Mouse (Mus musculus) cerebellum, postnatal 4 days (tissue): ENCODE measurements around the gene Chic2.
A peak's percentile ranks its signal among the peaks of the same experiment; 100 is the strongest.

Experiments used
- DNase-seq, 2 experiments: peaks; one replicate each; pipeline ENCODE4 v3.0.0; 2022; ENCODE audit warnings: low spot score in 2 of 2, mixed read lengths in 1 of 2

The Chic2 gene

DNA sequence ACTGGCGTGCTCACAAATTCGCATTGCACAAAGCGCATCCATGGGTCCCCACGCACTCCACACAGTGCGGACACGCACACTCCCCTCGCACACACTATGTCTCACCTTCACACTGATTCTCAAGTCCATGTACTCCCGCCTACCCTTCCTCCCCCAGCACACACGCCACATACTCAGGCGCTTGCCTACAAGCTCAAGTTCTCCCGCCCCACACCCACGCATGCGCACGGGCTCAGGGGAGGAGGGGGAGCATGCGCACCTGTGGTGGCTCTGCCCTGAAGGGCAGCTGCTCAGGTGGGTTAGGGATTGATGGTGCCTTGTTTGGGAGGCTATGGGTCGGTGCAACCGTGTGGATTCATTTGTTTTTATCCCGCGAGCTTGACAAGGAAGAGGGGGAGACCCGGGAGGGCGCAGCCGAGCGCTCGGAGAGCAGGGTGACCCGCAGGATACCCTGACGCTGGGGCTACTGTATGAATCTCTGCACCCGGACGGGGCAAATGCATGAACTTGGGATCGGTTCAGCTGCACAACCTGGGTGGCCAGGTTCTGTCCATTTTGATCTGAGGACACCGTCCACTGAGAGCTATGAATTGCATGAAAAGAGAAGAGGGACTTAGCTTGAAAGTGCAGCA is 22.7 kb upstream of the Chic2 start:
- no peak for DNase-seq

- no peak for DNase-seq
Measured at GRCm38 (mm10) chr5:75066715-75067114, 22.1 kb upstream of the Chic2 start.

GRCm38 (mm10) chr5:75063177-75063576 is 18.6 kb upstream of the Chic2 start:
- DNase-seq, result no peak

DNA sequence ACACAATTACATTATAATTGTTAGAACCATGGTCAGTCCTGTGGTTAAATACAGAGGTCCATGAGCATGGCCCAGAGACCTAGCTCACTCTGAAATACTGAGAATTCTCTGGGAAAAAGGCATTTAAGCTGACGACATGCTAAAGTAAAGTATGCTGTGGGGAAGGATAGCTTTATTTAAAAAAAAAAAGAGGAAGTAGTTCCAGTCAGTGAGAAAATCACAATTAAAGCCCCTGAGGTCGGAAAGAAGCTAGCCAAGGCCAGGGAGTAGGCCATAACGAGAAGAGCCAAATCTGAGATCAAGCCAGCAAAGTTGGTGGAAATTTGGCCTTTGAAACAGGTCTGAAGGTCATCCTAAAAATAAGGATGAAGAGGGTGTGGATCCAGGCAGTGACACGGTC is 6.5 kb upstream of the Chic2 start:
- DNase-seq, result no peak

GRCm38 (mm10) chr5:75046681-75047321 is 2.2 kb upstream of the Chic2 start:
- no peak for DNase-seq

DNA sequence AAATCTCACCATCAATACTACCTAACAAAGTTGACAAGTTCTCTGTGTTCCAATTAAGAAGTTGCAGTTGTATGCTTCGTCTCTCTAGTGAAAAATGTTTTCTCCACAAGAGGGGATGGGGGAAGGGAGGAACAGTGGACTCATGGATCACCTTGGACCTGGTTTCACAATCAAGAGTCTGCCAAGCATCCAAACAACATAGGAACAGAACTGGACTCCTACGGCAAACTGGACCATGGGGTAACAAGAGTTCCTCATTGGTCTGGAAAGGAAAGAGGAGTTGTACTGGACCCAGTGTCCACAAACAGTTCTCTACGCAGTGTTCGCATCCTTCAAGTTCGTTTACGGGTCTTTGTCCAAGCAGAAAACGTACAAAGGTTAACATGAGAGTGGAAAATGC is 797 bp upstream of the Chic2 start:
- DNase-seq, result no peak

DNA sequence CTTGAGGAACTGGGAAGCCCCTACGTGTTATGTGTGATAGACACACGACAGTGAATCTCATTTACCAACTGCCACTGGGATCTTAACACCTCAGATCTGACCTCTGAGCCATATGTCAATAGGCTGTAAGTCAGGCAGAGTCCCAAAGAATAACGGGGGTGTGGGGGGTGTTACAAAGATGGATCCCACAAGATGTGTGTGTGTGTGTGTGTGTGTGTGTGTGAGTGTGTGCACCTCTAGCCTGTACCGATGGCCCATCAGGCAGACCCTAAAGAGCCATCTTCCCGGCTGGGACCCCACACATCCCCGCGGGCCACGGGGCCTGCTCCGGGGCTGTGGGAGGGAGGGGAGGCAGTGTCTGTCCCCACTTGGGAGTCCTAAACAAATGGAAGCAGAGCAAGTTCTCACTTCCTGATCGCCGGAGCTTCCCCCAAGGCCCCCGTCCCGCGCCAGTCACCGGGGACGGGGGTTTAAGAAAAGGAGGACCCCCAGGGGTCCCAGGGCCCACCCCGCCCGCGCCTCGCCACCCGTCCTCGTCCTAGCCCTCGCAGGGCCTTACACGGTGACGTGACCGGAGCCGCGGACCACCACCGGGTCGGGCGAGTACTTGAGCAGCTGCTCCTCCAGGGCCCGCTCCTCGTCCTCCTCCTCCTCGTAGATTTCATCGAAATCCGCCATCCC is 813 bp downstream of the Chic2 start:
- DNase-seq, result peak in 1 of 2 experiments; percentile 28

DNA sequence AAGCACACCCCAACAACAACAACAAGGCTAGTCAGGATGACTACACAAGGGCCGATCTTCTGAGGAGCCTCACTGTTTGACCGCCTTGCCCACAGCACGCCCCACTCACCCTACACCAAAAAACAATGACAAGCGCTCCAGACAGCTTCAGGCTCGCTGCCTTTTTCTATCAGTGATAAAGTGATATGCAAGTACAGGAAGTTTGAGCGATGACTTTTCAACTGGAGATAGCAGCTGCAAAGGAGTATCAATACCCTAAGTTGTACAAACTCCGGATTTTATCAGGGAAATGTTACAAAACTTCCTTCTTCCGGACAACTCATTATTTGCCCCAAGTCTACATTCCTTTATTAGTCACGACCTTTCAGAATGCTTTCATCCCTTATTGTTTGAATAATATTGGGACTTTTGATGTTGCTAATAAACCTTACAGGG is 1.5 kb downstream of the Chic2 start:
- DNase-seq, result no peak

DNA sequence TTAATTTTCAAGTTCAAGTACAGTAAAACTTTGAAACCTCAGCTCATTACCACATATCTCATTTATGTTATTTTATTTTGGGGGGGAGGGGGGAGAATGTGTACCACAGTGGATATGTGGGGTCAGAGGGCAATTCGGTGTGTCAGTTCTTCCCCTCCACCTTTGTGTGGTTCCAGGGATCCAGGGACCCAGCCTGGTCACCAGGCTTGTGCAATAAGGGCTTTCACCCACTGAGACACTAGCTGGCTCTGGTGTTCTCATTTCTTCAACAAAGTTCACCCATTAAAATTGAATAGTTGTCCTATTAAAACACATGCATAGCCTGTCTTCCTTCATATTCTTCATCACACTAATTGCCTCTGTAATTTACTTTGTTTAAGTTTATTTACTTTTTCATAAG is 5.3 kb downstream of the Chic2 start:
- no peak for DNase-seq

DNA sequence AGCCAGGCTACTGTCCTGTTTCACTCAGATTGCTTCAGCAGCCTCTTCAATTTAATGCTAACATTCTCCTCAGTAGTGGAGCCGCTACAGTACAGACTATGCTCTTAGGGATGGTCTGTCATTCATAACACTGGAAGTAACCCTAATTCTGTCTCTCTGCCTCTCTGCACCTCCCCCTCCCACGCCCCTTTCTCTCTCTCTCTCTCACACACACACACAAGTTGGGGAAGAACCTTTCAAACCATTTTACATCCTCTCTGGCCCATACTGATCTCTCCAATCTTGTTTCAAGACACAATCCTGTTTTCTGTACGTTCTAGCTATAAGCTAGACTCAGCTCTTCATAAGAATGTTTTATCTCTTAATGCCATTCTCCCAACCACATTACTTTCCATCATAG is 9.1 kb downstream of the Chic2 start:
- DNase-seq, result no peak

DNA sequence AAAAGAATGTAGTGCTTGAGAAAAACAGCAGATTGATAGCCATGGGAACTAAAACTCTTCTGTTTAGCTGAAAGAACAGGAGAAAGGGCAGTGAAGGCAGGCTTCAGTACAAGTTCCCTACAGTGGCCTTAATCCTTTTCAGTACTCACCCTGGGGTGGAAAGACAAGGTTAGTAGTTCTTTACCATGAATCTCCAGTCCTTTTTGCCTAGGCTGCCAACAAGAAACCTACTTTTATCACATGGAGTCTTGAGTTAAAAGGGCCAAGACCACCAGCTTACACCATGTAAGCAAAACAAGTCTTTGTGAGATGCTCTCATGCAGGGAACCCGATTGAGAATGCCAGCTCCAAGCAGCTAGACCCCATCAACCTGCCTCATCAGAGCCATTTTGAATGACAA is 29.8 kb downstream of the Chic2 start:
- no peak for DNase-seq

- DNase-seq, result no peak
Measured at GRCm38 (mm10) chr5:75012771-75013421, 31.7 kb downstream of the Chic2 start.

DNA sequence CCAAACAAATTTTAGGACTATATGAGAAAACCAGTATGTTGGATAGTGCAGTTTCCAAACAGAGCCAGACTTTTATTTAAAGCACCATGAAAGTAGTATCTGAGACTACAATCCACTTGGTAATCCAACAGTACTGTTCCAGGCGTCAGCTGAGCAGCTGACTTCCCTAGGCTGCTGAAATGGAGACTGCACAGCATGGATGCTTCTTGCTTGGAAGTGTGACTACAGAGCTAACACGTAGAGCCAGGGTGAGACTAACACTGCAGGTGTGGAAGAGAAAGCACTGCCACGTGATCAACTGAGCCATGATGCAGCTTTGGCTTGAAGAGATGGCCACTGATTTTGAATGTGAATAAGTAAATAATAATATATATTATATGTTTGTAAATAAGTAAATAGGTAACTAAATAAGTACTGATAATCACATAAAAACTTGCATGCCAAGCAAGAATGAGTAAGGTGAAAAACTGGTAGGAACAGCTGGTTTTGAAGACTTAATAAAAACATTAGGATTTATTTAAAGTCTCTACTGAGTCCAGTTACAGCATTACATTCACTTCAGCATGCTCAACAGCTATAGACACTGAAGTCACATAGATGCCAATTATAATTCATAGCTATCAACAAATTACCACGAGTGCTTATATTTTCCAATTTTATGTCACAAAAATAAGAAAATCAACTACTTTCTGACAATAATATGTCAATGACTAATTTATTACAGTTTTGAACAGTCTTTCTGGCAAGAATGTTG is 32.4 kb downstream of the Chic2 start:
- no peak for DNase-seq

DNA sequence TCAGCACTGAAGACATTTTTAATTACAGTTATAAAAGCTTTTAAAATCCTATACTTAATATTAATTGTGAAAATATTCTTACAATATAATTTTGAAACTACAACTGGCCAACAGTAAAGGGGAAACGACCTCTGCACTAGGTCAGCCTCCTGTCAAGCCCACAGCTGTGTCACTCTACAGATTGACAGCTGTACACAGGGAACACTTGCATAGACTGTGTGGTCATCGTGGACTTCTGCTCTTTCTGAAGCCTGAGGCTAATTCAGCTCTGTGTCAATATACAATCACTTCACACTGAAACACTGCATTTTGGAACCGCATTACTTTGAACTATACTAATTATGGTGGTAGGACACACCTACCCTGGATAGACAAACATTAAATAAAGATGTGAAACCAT is 39.8 kb downstream of the Chic2 start:
- DNase-seq, result no peak

DNA sequence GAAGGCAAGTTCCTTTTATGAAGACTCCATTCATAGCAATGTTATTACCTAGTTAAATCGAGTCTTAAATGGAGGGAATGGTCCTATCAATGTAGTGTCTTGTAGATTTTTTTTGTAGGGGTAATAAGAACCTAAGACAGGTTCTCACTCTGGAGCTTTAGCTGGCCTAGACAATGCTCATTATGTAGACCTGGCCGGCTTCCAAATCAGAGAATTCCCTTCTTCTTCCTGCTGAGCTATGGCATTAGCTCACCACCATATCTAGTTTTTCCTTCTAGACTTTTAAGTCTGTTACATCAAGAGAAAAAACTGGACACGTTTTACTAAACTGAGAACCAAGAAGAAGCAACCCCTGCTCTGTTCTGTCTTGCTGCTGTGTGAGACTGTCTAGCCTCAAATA is 42.5 kb downstream of the Chic2 start:
- DNase-seq, result no peak

GRCm38 (mm10) chr5:74998716-74999512 is 45.7 kb downstream of the Chic2 start:
- no peak for DNase-seq

GRCm38 (mm10) chr5:74994947-74995346 is 49.6 kb downstream of the Chic2 start:
- DNase-seq, result peak in 1 of 2 experiments; percentile 16

GRCm38 (mm10) chr5:74984101-74984500 is 60.5 kb downstream of the Chic2 start:
- no peak for DNase-seq

GRCm38 (mm10) chr5:74980574-74980973 is 64.0 kb downstream of the Chic2 start:
- DNase-seq, result no peak

- DNase-seq, result no peak
Measured at GRCm38 (mm10) chr5:74980154-74980553, 64.4 kb downstream of the Chic2 start.

DNA sequence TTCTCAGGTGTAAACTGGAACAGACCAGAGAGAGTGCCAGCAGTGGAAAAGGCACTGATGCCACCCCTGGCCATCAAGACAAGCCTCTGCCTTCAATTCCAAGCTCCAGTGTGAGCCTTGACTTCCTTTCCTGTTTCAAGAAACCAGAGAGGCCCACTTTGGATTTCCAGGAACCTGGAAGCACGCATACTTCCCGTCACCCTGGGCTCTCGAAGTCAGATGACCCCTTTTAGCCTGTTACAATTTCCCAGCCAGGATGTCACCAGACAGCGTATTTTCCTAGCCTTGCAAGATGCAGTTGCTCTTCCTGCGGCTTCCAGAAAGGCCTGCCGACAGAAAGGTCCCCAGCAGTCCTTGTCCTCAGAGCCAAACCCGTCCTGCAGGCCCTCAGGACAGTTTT is 65.0 kb downstream of the Chic2 start:
- DNase-seq, result no peak
